ENCODE assay signal across 13 mouse cellular contexts in genomic region chr11:88574575-88575360, GRCm38 (mm10).
A peak's percentile ranks its signal among the peaks of the same experiment; 100 is the strongest.
DNase-seq lines count a peak whose midpoint lies in the region; ATAC-seq and TF ChIP-seq lines count a peak whose summit lies in the region.
"Had no signal": no experiment of that assay in that cellular context is flagged by ENCODE, and none has a peak within 500 bp of the region (broad histone marks: within the 10 kb centered on the region; RNA-seq: fewer than 3 reads in every experiment).

No protein-coding gene starts in this region.

- H3K27ac ChIP-seq in gastrocnemius, adult 2 months, result peak overlapping the region; percentile 84
- no peak overlapping the region; the same call in 1 of the 2 replicates for H3K27ac ChIP-seq in lung, embryonic 16.5 days (ENCODE audit: low read length)
- H3K27ac ChIP-seq: neural tube, embryonic 12.5 days had no signal

- 51% methylated on average over 4 of the region's 4 CpGs for WGBS in lung, embryonic 16.5 days

- DNase-seq in gastrocnemius, adult 2 months, result peak; percentile 64
- DNase-seq in gastrocnemius, postnatal 36 days, result no peak
- DNase-seq in lung, adult 18-20 months, result no peak
- peak; percentile 52 for DNase-seq in induced T-regulatory cell, adult 2 months (ENCODE audit: low read depth)
- DNase-seq in skeletal muscle tissue, adult 2 months (ENCODE audit: low read depth, low spot score), result peak; percentile 54
- DNase-seq in cerebellum, postnatal 14 days, result no peak
- DNase-seq in spleen, postnatal 4 days (ENCODE audit: low spot score in 2 of 2), result no peak
- DNase-seq: B cell, adult 2 months; embryo, embryonic 11 days; layer of hippocampus, postnatal 36 days had no signal

- ATAC-seq in lung, embryonic 16.5 days (ENCODE audit: low read depth), result peak; percentile 54
- ATAC-seq: Patski had no signal

- no peak for TF ChIP-seq CTCF in gastrocnemius, adult 2 months (IDR thresholded peaks at IDR 0.05)

- H3K4me3 ChIP-seq in gastrocnemius, adult 2 months, result no peak overlapping the region
- H3K4me3 ChIP-seq in lung, embryonic 16.5 days (ENCODE audit: low read length), result no peak overlapping the region
- H3K4me3 ChIP-seq: neural tube, embryonic 12.5 days had no signal

- no peak overlapping the region for H3K9ac ChIP-seq in lung, embryonic 16.5 days (ENCODE audit: low read length)
- H3K9ac ChIP-seq: neural tube, embryonic 12.5 days had no signal

- 0 out of 2 replicates have a peak, but pooled peaks cover 2% of the 10 kb centered on the region for H3K36me3 ChIP-seq in lung, embryonic 16.5 days (ENCODE audit: control insufficient read depth, insufficient read depth, low read length)
- H3K36me3 ChIP-seq: neural tube, embryonic 12.5 days had no signal

- intact Hi-C loops in gastrocnemius, adult 2 months (cut with DNase I), result no loop called here
- intact Hi-C loops in gastrocnemius, postnatal 36 days (cut with DNase I), result no loop called here

- peaks cover 27% of the 10 kb centered on the region for H3K4me1 ChIP-seq in lung, embryonic 16.5 days (replicated peaks; ENCODE audit: control insufficient read depth, insufficient read depth, low read length)

- H3K27me3 ChIP-seq in lung, embryonic 16.5 days (ENCODE audit: control insufficient read depth, insufficient read depth, low read depth, low read length), result no peaks in the 10 kb centered on the region
- H3K27me3 ChIP-seq: neural tube, embryonic 12.5 days; Patski had no signal

- H3K9me3 ChIP-seq in lung, embryonic 16.5 days (ENCODE audit: control insufficient read depth, low read length), result no peaks in the 10 kb centered on the region
- H3K9me3 ChIP-seq: neural tube, embryonic 12.5 days had no signal

- no peak overlapping the region for H3K4me2 ChIP-seq in lung, embryonic 16.5 days (ENCODE audit: low read depth, low read length)
- H3K4me2 ChIP-seq: neural tube, embryonic 12.5 days had no signal

Comparison
In these comparisons a context has a peak if more than half of its experiments do, and no peak if none do; other contexts are left out.
1. DNase-seq: peak in gastrocnemius, adult 2 months (single experiment), induced T-regulatory cell, adult 2 months (single experiment) and skeletal muscle tissue, adult 2 months (single experiment); none in gastrocnemius, postnatal 36 days (0 of 2), lung, adult 18-20 months (0 of 2), cerebellum, postnatal 14 days (0 of 2) and spleen, postnatal 4 days (0 of 2).